ENCODE assay signal across 9 mouse cellular contexts in the genomic region with DNA sequence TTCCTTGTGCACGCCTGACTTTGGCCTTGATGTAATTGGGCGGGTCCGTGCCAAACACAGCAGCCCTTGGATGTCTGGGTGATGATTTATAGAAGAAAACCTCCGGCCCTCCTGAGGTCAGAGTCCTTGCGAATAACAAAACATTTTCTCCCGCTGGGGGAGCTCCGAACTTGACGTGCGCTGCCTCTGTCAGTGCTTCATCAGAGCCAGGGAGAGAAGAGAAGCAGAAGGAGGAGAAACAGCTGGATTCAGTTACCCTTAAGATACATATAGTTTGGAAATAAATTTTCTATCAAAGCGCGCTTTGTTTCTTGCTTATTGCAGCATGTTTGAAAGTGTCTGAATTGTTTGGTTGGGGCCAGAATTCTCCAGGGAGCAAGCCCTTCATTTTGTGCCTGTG.
DNase-seq lines count a peak whose midpoint lies in the region; ATAC-seq and TF ChIP-seq lines count a peak whose summit lies in the region.
"Had no signal": no experiment of that assay in that cellular context is flagged by ENCODE, and none has a peak within 500 bp of the region (broad histone marks: within the 10 kb centered on the region; RNA-seq: fewer than 3 reads in every experiment).

No protein-coding gene starts in this region.

- peak overlapping the region; percentile 31 for H3K4me2 ChIP-seq in hindbrain, embryonic 12.5 days (replicated peaks)

- H3K27ac ChIP-seq in ES-E14 (ENCODE audit: insufficient read depth, low read depth, low read length, poor library complexity, severe bottlenecking): no peak overlapping the region
- no peak overlapping the region for H3K27ac ChIP-seq in hindbrain, embryonic 12.5 days

- 10% methylated on average over 11 of the region's 11 CpGs for WGBS in hindbrain, embryonic 12.5 days

- no peak for ATAC-seq in hindbrain, embryonic 12.5 days (ENCODE audit: low FRiP score)

- no peaks in the 10 kb centered on the region for H3K27me3 ChIP-seq in hindbrain, embryonic 12.5 days

- no peak overlapping the region for H3K9ac ChIP-seq in ES-E14 (ENCODE audit: insufficient read depth, low read depth, low read length, poor library complexity, severe bottlenecking)
- H3K9ac ChIP-seq in hindbrain, embryonic 12.5 days: 0 out of 2 replicates have a peak overlapping the region, but pooled peaks have one; percentile 13

- no peaks in the 10 kb centered on the region for H3K36me3 ChIP-seq in ES-E14 (ENCODE audit: control insufficient read depth, insufficient read depth, low read length, poor library complexity, severe bottlenecking)
- no peaks in the 10 kb centered on the region for H3K36me3 ChIP-seq in hindbrain, embryonic 12.5 days

- H3K9me3 ChIP-seq in ES-E14 (ENCODE audit: control insufficient read depth, insufficient read depth, low read depth, low read length): no peaks in the 10 kb centered on the region
- H3K9me3 ChIP-seq in hindbrain, embryonic 12.5 days (replicated peaks): no peaks in the 10 kb centered on the region

- no peak overlapping the region for H3K4me3 ChIP-seq in ES-E14 (ENCODE audit: insufficient read depth in 1 of 2, low read depth in 1 of 2, low read length in 2 of 2, poor library complexity in 1 of 2, severe bottlenecking in 1 of 2)
- H3K4me3 ChIP-seq in hindbrain, embryonic 12.5 days: no peak overlapping the region
- H3K4me3 ChIP-seq: myocyte had no signal

- peak; percentile 19 for DNase-seq in ES-E14 (ENCODE audit: low read depth, low spot score)
- peak; percentile 74 to 89 for DNase-seq in adrenal gland, adult (ENCODE audit: inconsistent age in 2 of 2, low spot score in 1 of 2)
- peak; percentile 55 to 72 for DNase-seq in kidney, postnatal 4 days
- no peak for DNase-seq in right cerebral cortex, adult 18-20 months
- DNase-seq in testis, postnatal 14 days (ENCODE audit: low spot score): no peak
- DNase-seq in frontal cortex, adult 2 months (ENCODE audit: extremely low spot score in 1 of 2, low spot score in 1 of 2): no peak
- DNase-seq: layer of hippocampus, postnatal 36 days had no signal

- in situ Hi-C loops in ES-E14 (cut with MboI; ENCODE audit: low sequenced_read_pairs in 2 of 2, unreplicated experiment in 2 of 2): no loop called here

- H3K4me1 ChIP-seq in ES-E14 (ENCODE audit: control insufficient read depth in 2 of 2, insufficient read depth in 2 of 2, low read length in 2 of 2, poor library complexity in 1 of 2): 0 out of 4 replicates have a peak, but pooled peaks cover 2 to 3% of the 10 kb centered on the region in 2 experiments
- H3K4me1 ChIP-seq in hindbrain, embryonic 12.5 days: peaks cover 3% of the 10 kb centered on the region; the same call in 1 of the 2 replicates

TF ChIP-seq in ES-E14, 5 proteins besides CTCF, POLR2A, EP300 and RAD21:
- TF ChIP-seq MAFK (IDR thresholded peaks at IDR 0.05; ENCODE audit: insufficient read depth, low read depth, low read length) (no peak), ZNF384 (IDR thresholded peaks at IDR 0.05; ENCODE audit: low read depth, low read length) (no peak), ZC3H11A (IDR thresholded peaks at IDR 0.05; ENCODE audit: borderline replicate concordance, low read depth, low read length) (no peak), HCFC1 (IDR thresholded peaks at IDR 0.05; ENCODE audit: borderline replicate concordance, insufficient read depth, low read length) (no peak), CHD2 (IDR thresholded peaks at IDR 0.05; ENCODE audit: low read depth, low read length) (no peak)

Comparison
In these comparisons a context has a peak if more than half of its experiments do, and no peak if none do; other contexts are left out.
1. DNase-seq: peak in ES-E14 (single experiment), adrenal gland, adult (2 of 2) and kidney, postnatal 4 days (2 of 2); none in right cerebral cortex, adult 18-20 months (single experiment), testis, postnatal 14 days (single experiment) and frontal cortex, adult 2 months (0 of 2).